Mouse (Mus musculus): ENCODE measurements around the gene Igsf9b.

The Igsf9b gene

GRCm38 (mm10) chr9:27331538-27331937 is 32.5 kb downstream of the Igsf9b start:
- no peak for DNase-seq (ENCODE audit: low spot score in 2 of 2)

- no peak for DNase-seq (ENCODE audit: low spot score in 2 of 2)
Measured at GRCm38 (mm10) chr9:27334895-27335294, 35.9 kb downstream of the Igsf9b start.

GRCm38 (mm10) chr9:27336962-27337636 is 38.1 kb downstream of the Igsf9b start:
- DNase-seq (ENCODE audit: low spot score in 2 of 2) = no peak

GRCm38 (mm10) chr9:27339168-27339567 is 40.2 kb downstream of the Igsf9b start:
- no peak for DNase-seq (ENCODE audit: low spot score in 2 of 2)

- DNase-seq (ENCODE audit: low spot score in 2 of 2) = no peak
Measured at GRCm38 (mm10) chr9:27346541-27347269, 47.7 kb downstream of the Igsf9b start.

GRCm38 (mm10) chr9:27353082-27353481 is 54.1 kb downstream of the Igsf9b start:
- DNase-seq (ENCODE audit: low spot score in 2 of 2) = no peak

GRCm38 (mm10) chr9:27357893-27358292 is 58.9 kb downstream of the Igsf9b start:
- DNase-seq (ENCODE audit: low spot score in 2 of 2) = no peak

- no peak for DNase-seq (ENCODE audit: low spot score in 2 of 2)
Measured at GRCm38 (mm10) chr9:27367231-27367630, 68.2 kb downstream of the Igsf9b start.

- DNase-seq (ENCODE audit: low spot score in 2 of 2) = no peak
Measured at GRCm38 (mm10) chr9:27369108-27369507, 70.1 kb downstream of the Igsf9b start.

GRCm38 (mm10) chr9:27375746-27376145 is 76.7 kb downstream of the Igsf9b start:
- no peak for DNase-seq (ENCODE audit: low spot score in 2 of 2)

GRCm38 (mm10) chr9:27386951-27387350 is 87.9 kb downstream of the Igsf9b start:
- no peak for DNase-seq (ENCODE audit: low spot score in 2 of 2)

GRCm38 (mm10) chr9:27396500-27396899 is 97.5 kb downstream of the Igsf9b start, which contains the start of gene Spata19:
Gene Spata19, plus strand, starts transcription at chr9:27396800.
- DNase-seq (ENCODE audit: low spot score in 2 of 2) = no peak

GRCm38 (mm10) chr9:27401169-27401568 is 102.2 kb downstream of the Igsf9b start:
- no peak for DNase-seq (ENCODE audit: low spot score in 2 of 2)

Measured in urinary bladder, adult 18-20 months (tissue).